Mouse (Mus musculus): ENCODE measurements around the gene Il6st. TPM values are rescaled to one million over a fixed set of nuclear protein-coding genes. Genes with fewer than 3 reads are reported as not detected.

The Il6st gene
- polyA plus RNA-seq (2017; shearing (Covaris generic)): 185 TPM

GRCm38 (mm10) chr13:112463868-112464625 is at the start of gene Il6st:
TSS of gene Il6st (plus strand) at chr13:112464070.

Other genes with a start within 250 kb of the Il6st start
- gene Ankrd55, start 175.6 kb upstream of the Il6st start, polyA plus RNA-seq (2017; shearing (Covaris generic)): 13.5 TPM
- gene Il31ra, start 130.3 kb downstream of the Il6st start, polyA plus RNA-seq (2017; shearing (Covaris generic)): 0.08 TPM
- gene Ddx4, start 188.4 kb downstream of the Il6st start, polyA plus RNA-seq (2017; shearing (Covaris generic)): not detected
- 39.7 TPM for gene Slc38a9, start 196.7 kb downstream of the Il6st start, polyA plus RNA-seq (2017; shearing (Covaris generic))